Comparison of ENCODE assay signal across 8 mouse cellular contexts in the genomic region with DNA sequence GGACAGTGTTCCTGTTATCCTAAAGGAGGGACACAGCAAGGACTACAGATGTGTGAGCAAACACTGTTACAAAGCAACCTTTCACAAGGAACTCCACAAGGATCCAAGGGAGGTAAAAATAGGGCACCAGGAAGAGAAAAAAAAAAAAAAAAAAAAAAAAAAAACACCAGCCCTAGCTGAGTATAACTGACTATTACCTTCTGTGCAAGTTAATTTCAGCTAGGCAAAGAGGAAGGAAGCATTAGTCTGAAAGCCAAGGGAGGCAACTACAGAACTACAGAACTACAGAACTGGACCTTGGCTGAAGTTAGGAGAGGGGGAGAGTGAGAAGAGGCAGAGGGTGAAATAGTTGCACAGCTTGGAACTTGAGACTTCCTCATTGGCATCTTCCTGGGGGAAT. TPM values are rescaled to one million over a fixed set of nuclear protein-coding genes. Genes with fewer than 3 reads are reported as not detected.
DNase-seq lines count a peak whose midpoint lies in the region; ATAC-seq lines count a peak whose summit lies in the region.

No protein-coding gene starts in this region.

- peaks cover 10% of the 10 kb centered on the region for H3K4me1 ChIP-seq in forebrain, embryonic 15.5 days
- peaks cover 8% of the 10 kb centered on the region for H3K4me1 ChIP-seq in forebrain, embryonic 16.5 days (replicated peaks; ENCODE audit: control insufficient read depth, insufficient read depth, low read length)
- H3K4me1 ChIP-seq in megakaryocyte, embryonic 14.5 days = peaks cover 40% of the 10 kb centered on the region

- H3K27me3 ChIP-seq in forebrain, embryonic 15.5 days = no peaks in the 10 kb centered on the region
- H3K27me3 ChIP-seq in forebrain, embryonic 16.5 days (replicated peaks; ENCODE audit: control insufficient read depth, insufficient read depth, low read length) = no peaks in the 10 kb centered on the region
- no peaks in the 10 kb centered on the region for H3K27me3 ChIP-seq in megakaryocyte, embryonic 14.5 days (replicated peaks)
- H3K27me3 ChIP-seq in splenic B cell, adult 2 months (ENCODE audit: control insufficient read depth, insufficient read depth, low read length, poor library complexity, severe bottlenecking) = no peaks in the 10 kb centered on the region

- no peak overlapping the region for H3K27ac ChIP-seq in forebrain, embryonic 15.5 days (replicated peaks)
- H3K27ac ChIP-seq in forebrain, embryonic 16.5 days (ENCODE audit: low read length) = no peak overlapping the region

- H3K4me3 ChIP-seq in forebrain, embryonic 15.5 days = no peak overlapping the region
- H3K4me3 ChIP-seq in forebrain, embryonic 16.5 days (replicated peaks; ENCODE audit: low read length) = no peak overlapping the region
- peak overlapping the region; percentile 98 for H3K4me3 ChIP-seq in megakaryocyte, embryonic 14.5 days (replicated peaks)

- peak; percentile 10 for DNase-seq in induced T-regulatory cell, adult 2 months (ENCODE audit: low read depth)
- DNase-seq in splenic B cell, adult 2 months (ENCODE audit: low read depth, low spot score) = peak; percentile 13
- DNase-seq in cerebellum, adult 11-12 months = no peak
- DNase-seq in left cerebral cortex, postnatal 14 days (ENCODE audit: low spot score in 2 of 2) = no peak

- intact Hi-C loops in left cerebral cortex, postnatal 14 days (cut with DNase I) = loop anchor here (2.0 kb wide), 1 partner anchor 63 kb away; no protein-coding TSS in a partner anchor

- no peaks in the 10 kb centered on the region for H3K36me3 ChIP-seq in forebrain, embryonic 15.5 days
- H3K36me3 ChIP-seq in forebrain, embryonic 16.5 days (ENCODE audit: control insufficient read depth, insufficient read depth) = no peaks in the 10 kb centered on the region
- H3K36me3 ChIP-seq in megakaryocyte, embryonic 14.5 days (replicated peaks; ENCODE audit: low read length) = peaks cover 10% of the 10 kb centered on the region
- H3K36me3 ChIP-seq in splenic B cell, adult 2 months (ENCODE audit: control insufficient read depth, insufficient read depth, low read length, poor library complexity, severe bottlenecking) = peaks cover 6% of the 10 kb centered on the region

- H3K9me3 ChIP-seq in forebrain, embryonic 15.5 days = no peaks in the 10 kb centered on the region
- no peaks in the 10 kb centered on the region for H3K9me3 ChIP-seq in forebrain, embryonic 16.5 days (ENCODE audit: control insufficient read depth, low read length)
- no peaks in the 10 kb centered on the region for H3K9me3 ChIP-seq in megakaryocyte, embryonic 14.5 days

- ATAC-seq in forebrain, embryonic 15.5 days (replicated peaks) = no peak
- no peak for ATAC-seq in forebrain, embryonic 16.5 days
- no peak for ATAC-seq in megakaryocyte, adult 5-6 weeks (ENCODE audit: poor library complexity, severe bottlenecking)

- 0 out of 2 replicates have a peak overlapping the region, but pooled peaks have one; percentile 90 for H3K9ac ChIP-seq in forebrain, embryonic 15.5 days (replicated peaks)
- no peak overlapping the region for H3K9ac ChIP-seq in forebrain, embryonic 16.5 days (replicated peaks; ENCODE audit: low read depth, low read length)

- H3K4me2 ChIP-seq in forebrain, embryonic 15.5 days (replicated peaks) = no peak overlapping the region
- H3K4me2 ChIP-seq in forebrain, embryonic 16.5 days (ENCODE audit: low read length) = no peak overlapping the region

RNA-seq across cellular contexts. Expression of a gene that starts 0.9 kb away (rescaled TPM):
- polyA plus RNA-seq in forebrain, embryonic 15.5 days (2015; fragmentation: Nextera tagmentation; extraction: Ambion mirVana) = 43.5 and 45.0 TPM in 2 replicates
- polyA plus RNA-seq in forebrain, embryonic 16.5 days (2015; fragmentation: Nextera tagmentation; extraction: Ambion mirVana) = 50.4 and 53.9 TPM in 2 replicates
- 1.1 and 1.7 TPM in 2 replicates for polyA plus RNA-seq in megakaryocyte, embryonic 14.5 days (2012; ENCODE audit: insufficient read depth, low replicate concordance)
- 90.1 and 111 TPM in 2 replicates for total RNA-seq in megakaryocyte, adult 5-6 weeks (2015)
- total RNA-seq in megakaryocyte, adult 5-6 weeks (2017) = 79.9 and 82.9 TPM in 2 replicates
- total RNA-seq in left cerebral cortex, postnatal 14 days (2021) = 10 to 100 TPM; 28.8 to 29.9 TPM

RNA-seq across cellular contexts. Expression of a gene that starts 57.9 kb away (rescaled TPM):
- 39.7 and 40.0 TPM in 2 replicates for polyA plus RNA-seq in forebrain, embryonic 15.5 days (2015; fragmentation: Nextera tagmentation; extraction: Ambion mirVana)
- 37.7 and 45.0 TPM in 2 replicates for polyA plus RNA-seq in forebrain, embryonic 16.5 days (2015; fragmentation: Nextera tagmentation; extraction: Ambion mirVana)
- polyA plus RNA-seq in megakaryocyte, embryonic 14.5 days (2012; ENCODE audit: insufficient read depth, low replicate concordance) = 0.63 and 1.3 TPM in 2 replicates
- 61.2 and 68.0 TPM in 2 replicates for total RNA-seq in megakaryocyte, adult 5-6 weeks (2015)
- 63.1 and 70.3 TPM in 2 replicates for total RNA-seq in megakaryocyte, adult 5-6 weeks (2017)
- total RNA-seq in left cerebral cortex, postnatal 14 days (2021) = 10 to 100 TPM; 33.1 to 37.8 TPM

Comparison
In these comparisons a context has a peak if more than half of its experiments do, and no peak if none do; other contexts are left out.
1. DNase-seq: peak in induced T-regulatory cell, adult 2 months (single experiment) and splenic B cell, adult 2 months (single experiment); none in cerebellum, adult 11-12 months (single experiment) and left cerebral cortex, postnatal 14 days (0 of 2).
2. RNA of a gene that starts 0.9 kb away (polyA plus RNA-seq): 50.4 to 53.9 TPM in forebrain, embryonic 16.5 days and 43.5 to 45.0 TPM in forebrain, embryonic 15.5 days; 1.1 to 1.7 TPM in megakaryocyte, embryonic 14.5 days; every median in the first group is over 10 times any median in the second.
3. RNA of a gene that starts 57.9 kb away (polyA plus RNA-seq): 37.7 to 45.0 TPM in forebrain, embryonic 16.5 days and 39.7 to 40.0 TPM in forebrain, embryonic 15.5 days; 0.63 to 1.3 TPM in megakaryocyte, embryonic 14.5 days; every median in the first group is over 10 times any median in the second.